Mouse (Mus musculus): ENCODE measurements around the gene Grk4. TPM values are rescaled to one million over a fixed set of nuclear protein-coding genes. Genes with fewer than 3 reads are reported as not detected.
"Not testable (repeated sequence)": the region's sequence is repeated elsewhere in the genome, so short reads cannot be mapped to it uniquely, and the experiment has no call there.

The Grk4 gene
- polyA plus RNA-seq, 1 experiment: 0.41 TPM

GRCm38 (mm10) chr5:34692782-34693181 is 32.6 kb downstream of the Grk4 start:
- 65% methylated on average over 2 of the region's 2 CpGs for WGBS

DNA sequence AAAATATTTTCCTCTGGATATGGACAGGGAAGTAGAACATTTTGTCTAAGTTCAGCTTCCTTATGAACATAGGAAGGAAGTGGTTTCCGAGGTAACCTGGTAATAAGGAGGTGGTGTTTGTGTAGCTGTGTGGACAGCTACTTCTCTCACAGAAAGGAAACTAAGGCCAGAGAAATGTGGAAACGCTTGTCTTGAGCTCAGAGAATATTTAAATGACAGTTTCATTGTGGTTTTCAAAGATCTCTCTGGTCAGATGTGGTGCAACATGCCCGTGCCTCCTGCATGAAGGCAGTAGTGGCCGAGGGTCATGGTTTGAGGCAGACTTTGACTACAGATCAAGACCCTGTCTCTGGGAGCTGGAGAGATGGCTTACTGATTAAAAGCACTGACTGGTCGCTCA is 35.3 kb downstream of the Grk4 start:
- 60% methylated on average over 5 of the region's 5 CpGs for WGBS
- no peak for DNase-seq (ENCODE audit: low read depth, low spot score)

More at GRCm38 (mm10) chr5:34692782-34693181, 32.6 kb downstream of the Grk4 start:
- DNase-seq (ENCODE audit: low read depth, low spot score): no peak

- no peak for DNase-seq (ENCODE audit: low read depth, low spot score)
- 91% methylated on average over 1 of the region's 1 CpGs for WGBS
These were observed 48.3 kb downstream of the Grk4 start for GRCm38 (mm10) chr5:34708436-34708835.

GRCm38 (mm10) chr5:34714371-34714770 is 54.2 kb downstream of the Grk4 start:
- DNase-seq (ENCODE audit: low read depth, low spot score): not testable (repeated sequence)
- WGBS: 41% methylated on average over 3 of the region's 3 CpGs

GRCm38 (mm10) chr5:34714816-34715215 is 54.6 kb downstream of the Grk4 start:
- WGBS: 74% methylated on average over 5 of the region's 5 CpGs
- DNase-seq (ENCODE audit: low read depth, low spot score): no peak

GRCm38 (mm10) chr5:34729141-34729540 is 69.0 kb downstream of the Grk4 start:
- no peak for DNase-seq (ENCODE audit: low read depth, low spot score)

DNA sequence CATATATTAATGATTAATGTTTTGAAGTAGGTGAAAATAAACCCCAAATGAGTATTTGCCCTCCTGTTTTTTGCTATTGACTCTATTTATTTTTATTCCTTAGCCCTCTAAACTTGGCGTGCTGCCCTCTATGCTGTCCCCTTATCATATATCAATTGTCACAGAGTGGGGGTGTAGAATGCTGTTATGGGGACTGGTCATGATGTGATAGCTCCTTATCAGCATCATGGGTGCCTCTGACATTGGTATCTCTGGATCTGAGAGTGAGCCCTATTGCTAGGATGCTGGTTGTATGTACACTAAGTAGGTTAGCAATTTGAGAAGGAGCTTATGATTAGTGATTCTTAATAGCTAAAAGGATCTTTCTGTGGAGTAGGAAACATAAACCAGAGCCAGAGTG is 70.1 kb downstream of the Grk4 start:
- WGBS: 48% methylated on average over 1 of the region's 1 CpGs

DNA sequence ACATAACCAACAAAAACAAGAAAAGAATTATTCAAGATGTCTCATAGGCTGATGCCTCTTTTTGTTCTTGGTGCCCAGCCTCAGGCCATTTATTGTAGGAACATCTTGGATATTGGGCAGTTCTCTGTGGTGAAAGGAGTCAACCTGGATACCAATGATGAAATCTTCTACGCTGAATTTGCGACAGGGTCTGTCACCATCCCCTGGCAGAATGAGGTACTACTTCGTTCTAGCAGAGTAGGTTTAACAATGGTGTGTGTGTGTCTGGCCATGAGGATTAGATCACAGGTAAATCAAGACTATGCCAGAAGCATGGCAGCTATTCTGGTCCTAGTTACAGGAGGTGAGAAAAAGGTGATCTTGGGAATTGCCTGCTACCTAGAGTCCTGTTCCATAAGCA is 91.3 kb downstream of the Grk4 start:
- no peak for DNase-seq (ENCODE audit: low read depth, low spot score)
- WGBS: 60% methylated on average over 3 of the region's 3 CpGs

More for the DNA sequence above, 70.1 kb downstream of the Grk4 start:
- no peak for DNase-seq (ENCODE audit: low read depth, low spot score)

DNA sequence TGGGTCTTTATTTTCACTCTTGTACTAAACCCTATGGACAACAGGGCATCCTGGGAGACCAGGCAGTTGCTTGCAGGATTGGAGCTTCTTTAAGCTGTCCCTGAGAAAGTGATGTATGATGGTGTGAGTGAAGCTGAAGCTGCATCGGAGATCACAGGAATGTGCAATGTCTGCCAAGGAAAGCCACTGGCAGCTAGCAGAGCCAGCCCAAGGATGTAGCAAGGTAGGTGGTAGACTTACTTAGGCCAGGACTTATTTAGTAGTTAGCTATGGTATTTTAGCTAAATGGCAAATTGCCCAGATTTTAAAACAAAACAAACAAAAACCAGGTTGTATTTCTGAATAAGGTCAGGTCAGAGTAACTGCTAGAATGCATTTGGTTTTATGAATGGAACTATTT is 98.6 kb downstream of the Grk4 start:
- 69% methylated on average over 1 of the region's 1 CpGs for WGBS
- DNase-seq (ENCODE audit: low read depth, low spot score): no peak

- 2% methylated on average over 19 of the region's 19 CpGs for WGBS
- DNase-seq (ENCODE audit: low read depth, low spot score): no peak
These were observed 100.8 kb downstream of the Grk4 start for GRCm38 (mm10) chr5:34760850-34761508.

- DNase-seq (ENCODE audit: low read depth, low spot score): peak; percentile 74
- under 1% methylated on average over 35 of the region's 35 CpGs for WGBS
These were observed 101.3 kb downstream of the Grk4 start, which contains the start of gene Htt for GRCm38 (mm10) chr5:34761509-34761908. Htt (plus strand) TSS chr5:34761740.

- peak; percentile 8 for DNase-seq (ENCODE audit: low read depth, low spot score)
- 1% methylated on average over 53 of the region's 54 CpGs for WGBS
These were observed 101.9 kb downstream of the Grk4 start for GRCm38 (mm10) chr5:34761934-34762611.

DNA sequence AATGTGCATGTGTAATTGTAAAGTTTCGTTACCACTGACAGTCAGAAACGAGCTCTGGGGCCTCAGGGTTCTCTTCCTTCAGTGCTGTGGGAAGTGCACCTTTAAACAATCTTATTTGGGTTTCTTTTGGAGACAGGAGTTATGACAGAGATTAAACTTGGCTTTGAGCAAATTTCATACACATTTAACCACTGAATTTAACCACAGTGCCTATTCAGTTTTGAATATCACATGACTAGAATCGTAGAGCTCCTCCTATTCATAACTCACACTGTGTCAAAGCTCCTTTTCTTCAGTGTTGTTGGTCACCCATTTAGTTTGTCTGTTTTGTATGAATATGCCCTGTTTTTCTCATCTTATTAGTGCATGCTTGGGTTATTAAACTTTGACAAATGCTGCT is 111.6 kb downstream of the Grk4 start:
- WGBS: 83% methylated on average over 3 of the region's 3 CpGs
- no peak for DNase-seq (ENCODE audit: low read depth, low spot score)

DNA sequence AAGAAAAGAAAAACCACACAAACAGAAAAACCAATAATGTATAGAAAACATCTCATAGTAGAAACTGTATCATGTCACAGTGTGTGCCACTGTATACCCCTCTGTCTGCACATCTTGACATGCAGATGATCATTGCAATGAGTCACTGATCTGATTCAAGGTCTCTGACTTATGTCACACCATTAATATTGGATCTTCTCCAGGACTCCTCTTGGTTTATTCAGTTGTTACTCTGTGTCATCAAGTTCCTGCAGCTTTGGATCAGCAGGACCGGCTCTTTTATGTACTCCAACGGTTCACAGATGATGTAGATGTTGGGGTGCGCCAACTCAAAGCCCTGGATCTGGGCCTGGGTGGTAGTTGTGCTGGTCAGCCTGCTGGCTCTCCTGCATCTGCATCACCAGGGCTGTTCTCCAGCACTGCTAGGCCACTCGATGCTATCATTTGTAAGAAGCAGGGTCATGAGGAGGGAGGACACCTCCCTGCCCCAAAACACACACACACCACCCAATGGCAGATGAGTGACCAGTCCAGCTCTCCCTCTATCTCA is 112.6 kb downstream of the Grk4 start:
- DNase-seq (ENCODE audit: low read depth, low spot score): no peak
- 81% methylated on average over 4 of the region's 4 CpGs for WGBS

GRCm38 (mm10) chr5:34773392-34773791 is 113.2 kb downstream of the Grk4 start:
- WGBS: 90% methylated on average over 2 of the region's 2 CpGs
- DNase-seq (ENCODE audit: low read depth, low spot score): no peak

- DNase-seq (ENCODE audit: low read depth, low spot score): no peak
- 83% methylated on average over 3 of the region's 3 CpGs for WGBS
These were observed 124.8 kb downstream of the Grk4 start for GRCm38 (mm10) chr5:34785027-34785426.

DNA sequence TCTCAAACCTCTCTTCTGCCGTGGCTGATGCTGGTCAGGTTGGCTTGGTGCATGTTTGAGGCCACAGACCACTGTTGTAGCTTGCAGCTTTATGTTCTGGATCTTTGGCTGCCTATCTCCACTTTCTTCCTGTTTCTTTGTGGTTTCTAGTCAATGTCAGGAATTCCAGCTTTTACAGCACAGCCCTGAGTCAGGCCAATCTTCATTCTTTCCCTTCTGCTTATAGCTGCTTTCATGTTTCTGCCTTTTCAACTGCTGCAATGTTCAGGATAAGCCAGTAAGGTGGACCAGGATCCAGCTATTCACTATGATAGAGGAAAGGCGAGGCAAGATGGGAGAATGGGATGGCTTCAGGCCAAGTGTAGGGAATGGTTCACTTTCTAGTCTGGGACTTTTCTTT is 131.0 kb downstream of the Grk4 start:
- WGBS: 86% methylated on average over 2 of the region's 2 CpGs
- no peak for DNase-seq (ENCODE audit: low read depth, low spot score)

GRCm38 (mm10) chr5:34800292-34800953 is 140.2 kb downstream of the Grk4 start:
- no peak for DNase-seq (ENCODE audit: low read depth, low spot score)
- WGBS: over 99% methylated on average over 5 of the region's 5 CpGs

Data from large intestine, adult 2 months (tissue).